Mouse (Mus musculus): ENCODE results near the gene Diaph2.
"Not testable (repeated sequence)": the region's sequence is repeated elsewhere in the genome, so short reads cannot be mapped to it uniquely, and the experiment has no call there.

GRCm38 (mm10) chrX:130197412-130197811 is 447.9 kb downstream of the Diaph2 start:
- not testable (repeated sequence) for TF ChIP-seq CTCF (IDR thresholded peaks at IDR 0.05; ENCODE audit: low read depth); EP300 (optimal IDR thresholded peaks at IDR 0.05)
